Mouse (Mus musculus): Measurements from ENCODE around the gene Ell.

Ell gene

GRCm38 (mm10) chr8:70600473-70601270 is 61.4 kb downstream of the Ell start:
- no peak for DNase-seq

- DNase-seq = peak; percentile 77 to 78
Measured at GRCm38 (mm10) chr8:70601271-70601649, 62.0 kb downstream of the Ell start.

- no peak for DNase-seq
Measured at GRCm38 (mm10) chr8:70602139-70602811, 63.0 kb downstream of the Ell start.

- DNase-seq = no peak
Measured at GRCm38 (mm10) chr8:70604558-70604957, 65.3 kb downstream of the Ell start.

- no peak for DNase-seq
Measured at GRCm38 (mm10) chr8:70605871-70606779, 66.9 kb downstream of the Ell start.

- no peak for DNase-seq
Measured at GRCm38 (mm10) chr8:70606780-70607602, 67.7 kb downstream of the Ell start.

GRCm38 (mm10) chr8:70607603-70607897 is 68.3 kb downstream of the Ell start:
- no peak for DNase-seq

GRCm38 (mm10) chr8:70607898-70608748 is 68.9 kb downstream of the Ell start:
- DNase-seq = peak; percentile 47 to 55

GRCm38 (mm10) chr8:70608749-70609367 is 69.6 kb downstream of the Ell start, which contains the start of gene Ssbp4:
TSS of gene Ssbp4 (minus strand) at chr8:70608872.
- no peak for DNase-seq

- peak; percentile 88 to 89 for DNase-seq
Measured at GRCm38 (mm10) chr8:70609368-70609848, 70.2 kb downstream of the Ell start.

GRCm38 (mm10) chr8:70609849-70610795 is 70.9 kb downstream of the Ell start:
- peak; percentile 90 to 93 for DNase-seq

GRCm38 (mm10) chr8:70610796-70611771 is 71.8 kb downstream of the Ell start:
- peak; percentile 92 to 94 for DNase-seq

- DNase-seq = peak; percentile 94
Measured at GRCm38 (mm10) chr8:70611849-70612248, 72.6 kb downstream of the Ell start.

- DNase-seq = no peak
Measured at GRCm38 (mm10) chr8:70613763-70614162, 74.5 kb downstream of the Ell start.

- no peak for DNase-seq
Measured at GRCm38 (mm10) chr8:70614469-70614868, 75.2 kb downstream of the Ell start.

GRCm38 (mm10) chr8:70615281-70615680 is 76.0 kb downstream of the Ell start:
- DNase-seq = no peak

GRCm38 (mm10) chr8:70615894-70616293 is 76.6 kb downstream of the Ell start, which contains the start of gene Lrrc25:
TSS of gene Lrrc25 (plus strand) at chr8:70616155.
- DNase-seq = no peak

- peak in 1 of 2 experiments; percentile 45 for DNase-seq
Measured at GRCm38 (mm10) chr8:70616645-70617044, 77.4 kb downstream of the Ell start.
